Mouse (Mus musculus) lung, adult 10 weeks (tissue): ENCODE data around the gene Nop16. TPM values are rescaled to one million over a fixed set of nuclear protein-coding genes. Genes with fewer than 3 reads are reported as not detected.

Experiments used
- polyA plus RNA-seq: library from polyadenylated mRNA; stranded (reverse); fragments of 350-450 nt; fragmentation: Illumina TruSeq; extraction: RNeasy Lipid Tissue Mini Kit (QIAGEN cat#74804); gene quantifications from one replicate; pipeline ENCODE4 v1.2.3, GENCODE M21; 2014; ENCODE audit warnings: low read depth, low replicate concordance; ENCODE audit not compliant: insufficient read depth

The Nop16 gene
- polyA plus RNA-seq: 19.5 TPM

DNA sequence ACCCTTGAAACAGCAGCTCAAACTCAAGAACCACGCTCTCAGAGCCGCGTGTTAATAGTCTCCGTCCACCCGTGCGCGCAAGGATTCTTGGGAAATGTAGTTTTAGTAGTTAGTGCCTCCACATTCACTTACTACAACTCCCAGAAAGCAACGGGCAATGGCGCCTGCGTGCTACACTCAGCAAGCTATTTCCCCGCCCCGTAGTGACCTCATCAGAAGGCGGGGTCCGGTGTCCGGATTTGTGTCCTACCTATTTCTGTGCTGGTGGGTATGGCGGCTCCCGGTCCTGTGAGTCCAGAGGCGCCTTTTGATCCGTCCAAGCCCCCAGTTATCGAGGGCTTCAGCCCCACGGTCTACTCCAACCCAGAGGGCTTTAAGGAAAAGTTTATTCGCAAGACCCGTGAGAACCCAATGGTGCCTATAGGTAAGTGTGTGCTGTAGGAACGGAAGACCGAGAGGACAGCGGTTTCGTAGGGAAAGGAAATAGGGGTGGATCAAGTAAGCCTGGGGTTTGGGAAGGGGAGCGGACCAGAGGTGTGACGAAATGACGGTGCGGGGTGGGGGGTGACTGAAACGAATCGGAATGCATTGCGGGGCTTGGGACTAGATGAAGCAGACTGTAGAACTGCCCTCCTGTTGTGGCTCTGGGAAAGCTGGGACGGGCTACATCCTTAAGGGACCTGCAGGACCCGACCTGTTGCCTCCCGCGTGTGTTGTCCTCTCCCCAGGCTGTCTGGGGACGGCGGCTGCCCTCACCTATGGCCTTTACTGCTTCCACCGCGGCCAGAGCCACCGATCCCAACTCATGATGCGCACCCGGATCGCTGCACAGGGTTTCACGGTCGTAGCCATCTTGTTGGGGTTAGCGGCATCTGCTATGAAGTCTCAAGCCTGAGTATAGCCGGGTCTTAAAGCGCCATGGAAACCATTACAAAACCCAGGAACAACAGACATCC, at the start of gene Nop16, which contains the start of gene Higd2a:
Gene Nop16, minus strand, starts transcription at position 95 of the 956 bp plus-strand sequence.
Gene Higd2a, plus strand, starts transcription at position 212 of the 956 bp plus-strand sequence.

DNA sequence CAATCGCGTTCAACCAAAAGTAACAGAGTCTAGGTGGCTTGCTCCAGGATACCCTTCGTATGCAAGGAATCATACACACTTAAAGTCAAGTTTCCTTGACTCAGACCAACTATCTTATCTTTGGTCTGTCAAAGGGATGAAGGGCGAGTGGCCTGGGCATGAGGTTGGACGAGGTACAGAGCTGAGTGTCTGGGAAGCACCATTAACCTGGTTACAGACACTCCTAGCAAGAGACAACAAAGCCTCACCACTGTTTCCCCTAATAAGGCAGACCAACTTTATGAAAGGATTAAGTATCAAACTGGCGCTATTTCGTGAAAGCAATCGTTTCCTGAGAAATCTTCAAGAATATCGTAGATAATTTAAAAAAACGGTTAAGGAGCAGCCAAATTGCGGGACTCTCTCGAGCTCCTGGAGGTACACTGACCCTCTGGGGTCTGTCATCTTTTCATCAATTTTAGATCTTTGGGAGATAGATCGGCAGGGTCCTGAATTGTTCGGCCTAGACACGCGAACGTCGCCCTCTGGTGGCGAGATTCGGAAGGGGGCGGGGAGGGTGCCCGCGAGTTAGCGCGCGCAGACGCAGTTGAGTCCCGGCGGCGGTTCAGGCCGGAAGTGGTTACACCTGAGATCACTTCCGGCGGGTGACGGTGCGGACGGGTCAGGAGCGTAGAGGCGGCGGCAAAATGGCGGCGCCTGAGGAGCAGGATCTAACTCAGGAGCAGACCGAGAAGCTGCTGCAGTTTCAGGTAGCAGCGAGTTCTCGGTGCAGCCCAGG, 31.5 kb upstream of the Nop16 start, which contains the start of gene Faf2:
Gene Faf2, plus strand, starts transcription at position 630 of the 778 bp plus-strand sequence.

DNA sequence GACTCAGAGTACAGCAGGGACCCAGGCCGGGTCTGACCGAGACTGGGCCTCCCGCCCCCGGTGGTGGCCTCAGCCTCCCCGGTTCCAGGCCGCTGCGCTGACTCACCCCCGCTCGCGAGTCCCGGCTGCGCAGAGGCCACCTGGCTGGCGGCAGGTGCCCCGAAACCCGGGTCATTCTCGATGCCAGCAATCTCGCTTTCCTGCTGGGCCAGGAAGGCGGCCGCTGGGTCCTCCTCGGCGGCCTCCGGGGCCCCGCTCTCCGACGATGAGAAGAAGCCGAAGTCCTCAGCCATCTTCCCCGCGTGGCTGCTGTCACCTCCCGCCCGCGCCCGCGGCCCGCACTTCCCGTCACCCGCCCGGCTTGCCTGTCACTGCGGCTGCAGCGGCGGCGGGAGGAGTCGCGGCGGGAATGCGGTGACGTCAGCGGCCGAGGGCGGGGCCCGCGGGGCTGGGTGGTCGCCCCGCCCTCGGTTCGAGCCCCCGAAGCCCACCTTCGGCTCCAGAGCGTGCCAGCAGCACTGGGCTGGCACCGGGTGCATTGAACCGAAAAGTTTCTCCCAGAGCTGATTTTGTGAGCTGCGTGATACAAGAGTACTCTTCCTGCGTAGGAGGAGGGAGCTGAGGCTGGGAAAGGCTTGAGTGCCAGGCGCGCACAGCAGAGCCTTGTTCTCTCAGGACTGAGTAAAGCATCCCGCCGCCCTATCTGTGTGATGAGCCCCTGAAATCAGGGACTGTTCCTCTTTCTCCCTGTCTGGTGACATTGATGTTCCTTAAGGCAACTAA, 21.3 kb upstream of the Nop16 start, which contains the start of gene Cltb:
Gene Cltb, minus strand, starts transcription at position 373 of the 783 bp plus-strand sequence.

DNA sequence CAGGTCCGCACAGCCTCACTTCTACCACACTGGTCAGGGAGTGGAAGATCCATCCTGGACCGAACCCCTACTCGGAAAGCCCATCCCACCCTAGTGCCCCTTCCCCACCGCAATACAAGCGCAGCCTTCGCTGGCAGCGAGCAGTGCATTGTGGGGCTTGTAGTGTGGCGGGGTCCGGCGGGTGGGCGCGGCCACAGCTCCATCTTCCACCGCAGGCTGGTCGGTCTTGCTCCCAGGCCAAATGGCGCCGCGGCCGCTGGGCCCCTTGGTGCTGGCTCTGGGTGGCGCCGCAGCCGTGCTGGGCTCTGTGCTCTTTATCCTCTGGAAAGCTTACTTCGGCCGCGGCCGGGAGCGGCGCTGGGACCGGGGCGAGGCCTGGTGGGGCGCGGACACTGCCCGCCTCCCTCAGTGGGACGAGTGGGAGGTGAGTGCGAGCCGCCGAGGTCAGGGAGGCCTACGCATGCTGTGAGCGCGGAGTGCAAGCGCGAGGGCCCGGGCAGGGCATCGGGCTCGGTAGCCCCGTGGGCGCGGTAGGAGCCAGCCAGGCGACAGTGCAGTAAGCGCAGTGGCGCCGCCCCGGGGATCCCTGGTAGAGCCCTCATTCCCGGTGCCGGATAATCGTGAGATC, 14.9 kb downstream of the Nop16 start, which contains the start of gene Arl10:
Gene Arl10, plus strand, starts transcription at position 162 of the 628 bp plus-strand sequence.

DNA sequence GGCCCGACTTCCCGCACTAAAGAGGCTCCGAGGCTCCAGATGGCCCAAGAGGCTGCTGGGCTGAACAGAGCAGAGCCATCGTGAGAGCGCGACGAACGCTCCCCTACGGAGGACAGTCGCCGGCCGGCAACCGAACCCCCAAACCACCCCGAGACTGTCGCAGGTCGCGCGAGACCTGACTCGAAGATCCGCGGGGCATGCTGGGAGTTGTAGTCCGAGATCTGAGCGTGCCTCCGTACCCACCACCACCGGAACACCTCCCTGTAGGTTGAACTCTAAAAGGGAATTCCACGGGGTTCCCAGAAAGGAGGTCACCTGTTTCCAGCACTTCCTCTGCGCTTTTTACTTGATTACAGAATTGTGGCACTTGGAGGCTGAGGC, 24.7 kb downstream of the Nop16 start, which contains the start of gene 4833439L19Rik:
Gene 4833439L19Rik, minus strand, starts transcription at position 235 of the 381 bp plus-strand sequence.

Other genes with a start within 250 kb of the Nop16 start
- 3.7 TPM for gene Cplx2, start 218.7 kb downstream of the Nop16 start, polyA plus RNA-seq
- gene Thoc3, start 121.2 kb downstream of the Nop16 start, polyA plus RNA-seq: 17.2 TPM
- 1.8 TPM for gene Simc1, start 86.3 kb downstream of the Nop16 start, polyA plus RNA-seq
- gene 4833439L19Rik, start 24.7 kb downstream of the Nop16 start, polyA plus RNA-seq: 58.1 TPM
- gene Arl10, start 15.1 kb downstream of the Nop16 start, polyA plus RNA-seq: 6.6 TPM
- 143 TPM for gene Higd2a, start 117 bp upstream of the Nop16 start, polyA plus RNA-seq
- gene Cltb, start 21.3 kb upstream of the Nop16 start, polyA plus RNA-seq: 110 TPM
- 15.4 TPM for gene Faf2, start 31.7 kb upstream of the Nop16 start, polyA plus RNA-seq
- gene Rnf44, start 103.8 kb upstream of the Nop16 start, polyA plus RNA-seq: 30.2 TPM
- gene Cdhr2, start 111.4 kb upstream of the Nop16 start, polyA plus RNA-seq: not detected
- gene Gprin1, start 159.8 kb upstream of the Nop16 start, polyA plus RNA-seq: 0.06 TPM
- gene Sncb, start 176.5 kb upstream of the Nop16 start, polyA plus RNA-seq: not detected
- not detected for gene Eif4e1b, start 193.9 kb upstream of the Nop16 start, polyA plus RNA-seq
- 33.8 TPM for gene Tspan17, start 199.3 kb upstream of the Nop16 start, polyA plus RNA-seq